Mouse (Mus musculus) cerebellum, postnatal 25 days (tissue): Measurements from ENCODE around the gene Dtd1.

Source experiments
- DNase-seq, 2 experiments: peaks; one replicate each; pipeline ENCODE4 v3.0.0; 2021; ENCODE audit warnings: mixed read lengths in 2 of 2

Gene Dtd1

GRCm38 (mm10) chr2:144641991-144642390 lies 42.3 kb downstream of the Dtd1 start:
- DNase-seq = no peak

DNA sequence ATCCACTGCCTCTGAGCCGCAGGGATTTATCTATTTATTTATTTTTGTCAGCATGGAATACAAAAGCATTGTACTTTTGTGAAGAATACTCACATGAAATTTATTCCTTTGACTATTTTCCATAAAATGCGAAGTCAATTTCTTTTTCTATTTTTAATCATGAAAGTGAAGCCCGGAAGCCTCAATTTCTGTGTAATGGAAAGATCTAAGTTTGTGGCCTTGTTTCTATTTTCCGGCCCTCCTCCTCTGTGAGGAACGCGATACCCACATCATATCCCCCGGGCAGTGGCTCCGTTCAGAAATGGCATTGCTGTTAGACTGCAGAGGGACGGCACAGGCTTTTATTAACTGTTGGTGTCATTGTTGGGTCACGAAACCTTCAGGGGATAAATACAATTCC lies 46.7 kb downstream of the Dtd1 start:
- no peak for DNase-seq

- DNase-seq = no peak
Measured at GRCm38 (mm10) chr2:144647151-144647550, 47.5 kb downstream of the Dtd1 start.

DNA sequence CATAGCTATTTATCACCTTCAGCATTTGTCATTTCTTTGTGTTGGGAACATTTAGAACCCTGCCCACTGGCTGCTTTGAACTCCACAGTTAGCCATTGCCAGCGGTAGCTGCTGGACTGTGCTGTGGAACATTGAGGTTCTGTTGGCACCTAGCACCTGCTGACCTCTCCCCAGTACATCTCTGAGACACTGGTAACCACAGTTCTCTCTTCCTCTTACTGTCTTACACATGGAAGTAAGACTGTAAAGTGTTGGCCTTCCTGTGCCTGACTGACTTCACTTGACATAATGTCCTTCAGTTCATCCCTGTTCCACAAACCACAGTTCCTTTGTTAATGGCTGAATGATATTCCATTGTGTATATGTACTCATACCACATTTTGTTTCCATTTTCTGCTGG lies 50.3 kb downstream of the Dtd1 start:
- no peak for DNase-seq

DNA sequence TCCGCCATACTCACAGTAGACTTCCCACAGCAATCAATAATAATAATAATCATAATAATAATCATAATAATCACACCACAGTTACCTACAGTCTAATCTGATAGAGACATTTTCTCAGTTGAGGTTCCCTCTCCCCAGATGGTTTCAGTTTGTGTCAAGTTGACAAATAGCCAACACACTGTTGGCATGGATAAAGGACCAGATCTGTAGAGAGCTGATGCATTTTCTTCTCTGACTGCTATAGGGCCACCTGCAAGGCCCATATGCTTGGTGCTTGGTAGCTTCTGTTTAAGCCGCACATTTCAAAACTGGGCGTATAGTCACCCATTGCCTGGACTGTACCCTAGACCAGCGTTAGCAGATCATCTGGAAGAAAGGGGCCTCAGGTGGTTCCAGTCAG lies 53.1 kb downstream of the Dtd1 start:
- peak in 1 of 2 experiments; percentile 28 for DNase-seq

- no peak for DNase-seq
Measured at GRCm38 (mm10) chr2:144655307-144655706, 55.6 kb downstream of the Dtd1 start.

DNA sequence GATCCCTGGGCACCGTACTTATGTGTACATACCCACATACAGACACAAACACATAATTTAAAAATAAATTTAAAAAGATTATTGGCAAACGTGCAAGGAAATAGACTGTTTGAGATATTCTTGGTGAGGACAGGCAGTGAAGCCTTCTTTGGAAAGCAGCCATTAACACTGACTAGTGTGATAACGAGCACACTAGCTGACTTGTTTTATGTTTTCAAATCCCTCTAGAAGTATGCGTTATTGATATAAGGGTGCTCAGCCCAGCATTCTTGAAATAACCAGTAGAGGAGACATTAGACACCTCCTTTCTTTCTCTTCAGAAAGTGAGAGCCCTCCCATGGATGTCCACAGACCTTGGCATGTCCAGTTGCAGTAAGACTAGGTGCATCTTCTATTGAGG lies 68.8 kb downstream of the Dtd1 start:
- DNase-seq = no peak

DNA sequence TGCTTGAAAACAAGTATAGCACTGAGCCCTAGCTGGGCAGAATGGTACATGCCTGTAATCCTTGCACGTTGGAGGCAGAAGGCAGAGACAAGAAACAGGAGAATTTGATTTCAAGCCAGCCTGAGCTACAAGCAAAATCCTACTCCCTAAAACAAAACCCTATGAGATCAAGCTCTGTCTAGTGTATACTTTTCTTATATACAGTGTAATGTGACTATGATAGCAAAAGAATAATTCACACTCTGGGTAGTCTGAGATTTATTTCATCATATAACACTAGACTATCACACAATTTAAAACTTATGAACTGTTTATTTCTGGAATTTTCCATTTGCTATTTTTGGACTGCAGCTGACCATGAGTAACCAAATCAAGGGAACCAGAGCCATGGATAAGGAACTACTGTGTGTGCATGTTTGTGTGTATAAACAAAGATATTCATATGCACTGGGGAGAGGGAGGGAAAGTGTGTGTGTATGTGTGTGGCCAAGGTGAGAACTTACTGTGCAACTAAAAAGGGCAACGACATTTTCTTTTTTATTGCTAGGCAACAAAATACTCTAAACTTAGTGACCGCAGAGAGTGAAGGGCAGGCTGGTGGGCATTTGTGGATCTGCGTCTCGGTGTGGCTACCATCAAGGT lies 70.7 kb downstream of the Dtd1 start:
- DNase-seq = no peak

- no peak for DNase-seq
Measured at GRCm38 (mm10) chr2:144672397-144672796, 72.7 kb downstream of the Dtd1 start.

- no peak for DNase-seq
Measured at GRCm38 (mm10) chr2:144676546-144677228, 77.0 kb downstream of the Dtd1 start.

DNA sequence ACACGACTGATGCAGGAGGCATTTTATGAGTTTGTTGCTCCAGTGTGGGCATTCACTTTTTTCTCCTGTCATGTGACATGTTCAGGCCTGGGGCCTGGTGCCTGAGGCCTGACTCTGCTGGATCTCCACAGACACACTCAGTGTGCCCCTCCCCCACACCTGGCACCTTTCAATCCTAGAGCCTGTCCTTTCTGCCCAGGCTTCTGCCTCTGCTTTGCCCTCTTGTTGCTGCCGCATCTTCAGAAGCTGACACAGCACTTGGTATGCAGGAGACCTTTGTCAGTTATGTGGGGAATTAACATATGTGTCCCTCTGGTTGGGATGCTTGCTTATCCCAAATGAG lies 77.5 kb downstream of the Dtd1 start:
- peak in 1 of 2 experiments; percentile 51 for DNase-seq

DNA sequence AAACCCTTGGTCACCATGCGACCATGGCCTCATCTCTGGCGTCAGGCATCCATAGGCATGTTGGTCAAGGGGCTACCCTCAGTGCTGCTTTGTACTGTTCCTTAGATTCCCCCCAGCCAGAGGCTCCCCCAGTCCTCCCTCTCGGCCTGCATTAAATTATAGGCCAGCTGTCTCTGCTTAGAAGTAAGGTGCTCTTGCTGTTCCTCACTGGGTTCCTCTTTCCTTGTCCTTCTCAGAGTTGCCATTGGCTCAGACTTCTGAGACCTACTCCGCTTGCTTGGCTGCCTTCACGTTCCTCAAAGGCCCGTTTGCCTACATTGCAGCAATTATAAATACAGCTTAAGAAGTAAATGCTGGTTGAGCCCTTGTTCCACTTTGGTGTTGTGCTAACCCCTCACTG lies 79.1 kb downstream of the Dtd1 start:
- no peak for DNase-seq

- no peak for DNase-seq
Measured at GRCm38 (mm10) chr2:144679394-144679793, 79.7 kb downstream of the Dtd1 start.

DNA sequence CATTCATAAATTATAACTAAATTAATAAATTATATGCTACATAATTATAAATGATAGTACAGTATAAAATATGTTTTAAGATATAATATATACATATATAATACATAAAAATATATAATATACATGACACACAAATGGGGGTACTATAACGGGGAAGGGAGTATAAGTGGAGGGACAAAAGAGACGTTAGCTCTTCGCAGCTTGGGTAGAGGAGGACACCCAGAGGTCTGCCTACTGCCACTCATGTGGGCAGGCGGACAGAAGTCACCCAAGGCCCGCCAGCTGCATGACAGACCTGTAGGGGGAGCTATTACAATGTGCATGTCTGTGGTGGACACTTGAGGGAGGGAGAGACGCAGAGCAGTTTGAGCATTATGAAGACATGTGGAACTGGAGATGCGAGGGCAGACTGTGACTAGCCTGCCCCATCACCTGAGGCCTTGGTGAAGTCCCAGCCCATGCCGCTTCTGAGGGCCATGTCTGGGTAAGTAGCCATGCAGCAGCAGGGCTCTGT lies 92.6 kb downstream of the Dtd1 start:
- DNase-seq = peak in 1 of 2 experiments; percentile 22

- DNase-seq = no peak
Measured at GRCm38 (mm10) chr2:144692777-144693176, 93.1 kb downstream of the Dtd1 start.

DNA sequence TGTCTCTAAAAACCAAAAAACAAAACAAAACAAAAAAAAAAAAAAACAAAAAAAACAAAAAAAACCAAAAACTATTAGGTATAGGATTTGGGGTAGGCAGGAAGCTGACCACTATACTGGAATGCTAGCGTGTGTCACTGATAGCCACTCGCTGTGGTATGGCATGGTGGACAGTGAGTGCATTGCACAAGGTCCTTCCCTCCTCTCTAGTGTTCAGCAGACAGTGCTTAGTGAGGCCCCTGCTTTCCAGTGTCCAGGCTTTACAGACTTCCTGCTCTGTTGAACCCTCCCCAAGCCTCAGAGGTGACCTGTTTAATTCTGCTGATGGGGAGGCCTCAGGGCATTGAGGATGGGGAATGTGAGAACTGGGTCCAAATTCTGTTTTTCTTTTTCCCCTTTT lies 95.2 kb downstream of the Dtd1 start:
- no peak for DNase-seq

DNA sequence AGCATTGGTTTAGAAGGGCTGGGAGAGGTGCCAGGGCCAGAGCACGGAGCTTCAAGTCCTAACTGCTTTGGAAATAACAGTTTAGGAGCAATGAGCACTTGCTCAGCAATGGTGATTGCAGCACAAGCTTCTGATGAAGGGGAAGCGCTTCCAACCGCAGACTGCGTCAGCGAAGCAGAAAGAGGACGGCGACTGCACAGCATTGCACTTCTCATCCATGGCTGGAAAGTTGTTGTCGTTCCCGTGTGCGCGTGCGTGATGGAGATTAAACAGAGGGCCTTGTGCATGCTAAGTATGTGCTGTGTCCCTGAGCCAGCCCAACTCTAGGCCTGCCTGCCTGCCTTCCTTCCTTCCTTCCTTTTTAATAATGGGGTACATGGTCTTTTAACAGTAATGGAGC lies 98.3 kb downstream of the Dtd1 start:
- no peak for DNase-seq

- no peak for DNase-seq
Measured at GRCm38 (mm10) chr2:144700608-144701007, 100.9 kb downstream of the Dtd1 start.

GRCm38 (mm10) chr2:144701415-144702149 lies 101.9 kb downstream of the Dtd1 start:
- DNase-seq = no peak

DNA sequence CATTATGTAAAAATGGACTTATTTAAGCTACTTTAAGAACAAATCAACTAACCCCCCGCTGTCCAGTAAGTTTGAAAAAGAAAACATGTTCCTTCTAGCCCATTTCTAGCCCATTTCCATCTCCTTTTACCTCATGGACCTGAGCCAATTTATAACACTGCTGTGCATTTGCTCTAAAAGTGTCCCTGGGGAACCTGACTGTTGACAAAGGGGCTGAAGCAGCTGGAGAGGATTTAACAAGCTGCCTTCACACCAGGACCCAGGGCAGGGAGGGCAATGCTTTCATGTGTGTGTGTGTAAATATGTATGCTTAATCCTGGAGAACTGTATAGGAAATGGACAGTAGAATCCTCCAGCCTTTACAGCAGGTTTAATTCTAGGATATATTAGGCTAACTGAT lies 109.6 kb downstream of the Dtd1 start:
- DNase-seq = no peak

- DNase-seq = no peak
Measured at GRCm38 (mm10) chr2:144709704-144710103, 110.0 kb downstream of the Dtd1 start.

DNA sequence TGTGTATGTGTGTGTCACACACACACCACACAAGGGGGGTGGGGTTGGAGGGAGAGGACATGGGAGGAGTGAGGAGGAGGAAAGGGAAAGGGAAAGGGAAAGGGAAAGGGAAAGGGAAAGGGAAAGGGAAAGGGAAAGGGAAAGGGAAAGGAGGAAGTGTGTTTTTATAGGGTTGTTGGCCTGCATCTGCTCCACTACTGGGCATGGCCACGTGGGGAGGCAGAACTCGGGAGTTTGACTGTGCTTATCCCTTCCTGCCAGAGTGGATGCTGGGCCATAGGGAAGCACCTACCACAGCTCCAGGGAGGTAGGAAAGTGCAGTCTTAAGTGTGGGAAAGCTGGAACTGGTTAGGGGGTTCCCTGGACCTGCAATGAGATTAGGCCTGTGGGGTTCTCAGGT lies 114.9 kb downstream of the Dtd1 start:
- no peak for DNase-seq

DNA sequence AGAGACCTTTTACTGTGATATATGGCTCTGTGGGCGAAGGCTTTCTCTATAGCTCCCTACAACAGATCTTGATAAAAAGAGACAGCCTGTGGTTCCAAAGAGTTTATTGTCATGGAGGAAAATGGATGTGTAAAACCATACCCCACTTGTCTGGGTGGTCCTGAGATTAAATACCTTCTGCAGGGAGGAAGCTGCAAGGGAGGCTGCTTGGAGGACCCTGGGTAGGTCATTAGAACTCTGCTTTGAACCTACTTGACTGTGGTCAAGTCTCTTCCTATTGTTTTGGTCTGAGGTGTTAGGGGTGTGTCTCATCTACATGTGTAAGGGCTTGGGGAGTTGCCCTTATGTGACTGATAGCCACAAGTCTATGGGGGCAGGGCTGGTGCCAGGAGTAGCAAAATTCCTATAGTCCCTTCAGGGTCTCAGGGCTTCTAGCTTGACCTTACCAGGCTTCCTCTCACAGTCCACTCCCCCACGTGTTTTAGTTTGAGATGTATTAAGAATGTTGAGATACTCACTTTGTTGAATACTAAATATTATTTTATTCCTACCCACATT lies 115.6 kb downstream of the Dtd1 start:
- DNase-seq = no peak

DNA sequence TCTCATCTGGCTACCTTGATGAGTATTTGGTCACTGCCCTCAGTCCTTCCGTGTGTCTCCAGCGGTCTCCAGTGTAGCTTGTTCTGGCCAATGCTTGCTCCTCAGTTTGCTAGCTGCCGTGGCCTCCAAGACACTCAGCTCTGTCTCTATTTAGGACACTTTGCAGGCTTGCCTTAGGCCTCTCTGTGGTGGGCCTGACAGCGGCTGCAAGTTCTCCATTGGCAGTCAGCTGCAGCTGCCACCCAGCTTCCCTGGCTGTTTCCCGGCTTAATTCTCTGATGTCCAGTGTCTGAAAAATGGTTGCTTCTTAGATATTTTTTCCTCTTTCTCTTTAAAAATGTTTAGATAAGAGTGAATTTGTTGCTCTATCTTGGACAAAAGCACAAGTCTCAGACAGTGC lies 116.6 kb downstream of the Dtd1 start:
- DNase-seq = no peak
